Mouse (Mus musculus) right cerebral cortex, postnatal 10 days (tissue): ENCODE results near the gene Rapgef1.

ENCODE experiments used
- DNase-seq, 2 experiments: peaks; one replicate each; pipeline ENCODE4 v3.0.0; 2021; ENCODE audit warnings: low spot score in 2 of 2

Gene Rapgef1

GRCm38 (mm10) chr2:29619484-29620300, at the start of gene Rapgef1:
Gene Rapgef1 (plus strand): TSS chr2:29619720.
- DNase-seq = peak; percentile 85 to 89

- DNase-seq = no peak
Observed at GRCm38 (mm10) chr2:29571921-29572700, 47.4 kb upstream of the Rapgef1 start.

GRCm38 (mm10) chr2:29572811-29573427, 46.6 kb upstream of the Rapgef1 start:
- DNase-seq = no peak

GRCm38 (mm10) chr2:29573591-29573990, 45.9 kb upstream of the Rapgef1 start:
- DNase-seq = no peak

- DNase-seq = no peak
Observed at GRCm38 (mm10) chr2:29574187-29574586, 45.3 kb upstream of the Rapgef1 start.

GRCm38 (mm10) chr2:29582415-29582814, 37.1 kb upstream of the Rapgef1 start:
- DNase-seq = peak; percentile 77 to 84

- no peak for DNase-seq
Observed at GRCm38 (mm10) chr2:29586017-29586702, 33.4 kb upstream of the Rapgef1 start.

- no peak for DNase-seq
Observed at GRCm38 (mm10) chr2:29588006-29588405, 31.5 kb upstream of the Rapgef1 start.

GRCm38 (mm10) chr2:29589266-29589665, 30.3 kb upstream of the Rapgef1 start:
- no peak for DNase-seq

GRCm38 (mm10) chr2:29591626-29592025, 27.9 kb upstream of the Rapgef1 start:
- no peak for DNase-seq

- no peak for DNase-seq
Observed at GRCm38 (mm10) chr2:29592537-29592936, 27.0 kb upstream of the Rapgef1 start.

- peak; percentile 80 to 82 for DNase-seq
Observed at GRCm38 (mm10) chr2:29603930-29604329, 15.6 kb upstream of the Rapgef1 start.

- DNase-seq = no peak
Observed at GRCm38 (mm10) chr2:29605591-29605990, 13.9 kb upstream of the Rapgef1 start.

- DNase-seq = no peak
Observed at GRCm38 (mm10) chr2:29606460-29606859, 13.1 kb upstream of the Rapgef1 start.

GRCm38 (mm10) chr2:29617341-29617740, 2.2 kb upstream of the Rapgef1 start:
- DNase-seq = no peak

- no peak for DNase-seq
Observed at GRCm38 (mm10) chr2:29618926-29619483, 515 bp upstream of the Rapgef1 start.

GRCm38 (mm10) chr2:29620301-29620827, 844 bp downstream of the Rapgef1 start:
- peak in 1 of 2 experiments; percentile 56 for DNase-seq

GRCm38 (mm10) chr2:29621163-29621562, 1.6 kb downstream of the Rapgef1 start:
- DNase-seq = peak in 1 of 2 experiments; percentile 28

- DNase-seq = peak in 1 of 2 experiments; percentile 24
Observed at GRCm38 (mm10) chr2:29621636-29622035, 2.1 kb downstream of the Rapgef1 start.

- DNase-seq = peak in 1 of 2 experiments; percentile 27
Observed at GRCm38 (mm10) chr2:29622126-29623005, 2.8 kb downstream of the Rapgef1 start.
